Mouse (Mus musculus) embryonic facial prominence, embryonic 14.5 days (tissue): Measurements from ENCODE around the gene Ppp1r9a. TPM values are rescaled to one million over a fixed set of nuclear protein-coding genes. Genes with fewer than 3 reads are reported as not detected.

Source experiments
- ATAC-seq: fragments of 200-750 bp; cut with Nextera tagmentation; 2 replicates; pipeline ENCODE4 v1.8.0; 2017; ENCODE audit warnings: low read depth, moderate number of reproducible peaks, moderate TSS enrichment
- DNase-seq: peaks from one replicate; pipeline ENCODE4 v3.0.0-alpha.2; 2015; ENCODE audit warnings: low spot score
- H3K27ac ChIP-seq: fragments of 300-500 bp; sonication (generic); replicated peaks from 2 replicates; pipeline ENCODE4 v1.5.1; 2014; ENCODE audit warnings: low read depth, mild to moderate bottlenecking, low read length, moderate library complexity
- H3K27me3 ChIP-seq: fragments of 300-500 bp; sonication (generic); replicated peaks from 2 replicates; pipeline ENCODE4 v1.6.1; 2014; ENCODE audit warnings: low read length; ENCODE audit not compliant: control insufficient read depth, insufficient read depth
- H3K36me3 ChIP-seq: fragments of 300-500 bp; sonication (generic); 2 replicates; pipeline ENCODE4 v1.6.1; 2014; ENCODE audit warnings: low read length, mixed read lengths; ENCODE audit not compliant: control insufficient read depth, insufficient read depth
- H3K4me1 ChIP-seq: fragments of 300-500 bp; sonication (generic); 2 replicates; pipeline ENCODE4 v1.6.1; 2014; ENCODE audit warnings: antibody characterized with exemption, low read length; ENCODE audit not compliant: control insufficient read depth, insufficient read depth
- H3K4me2 ChIP-seq: fragments of 300-500 bp; sonication (generic); 2 replicates; pipeline ENCODE4 v1.6.1; 2014; ENCODE audit warnings: low read depth, mild to moderate bottlenecking, low read length, moderate library complexity, mixed read lengths
- H3K4me3 ChIP-seq: fragments of 300-500 bp; sonication (generic); 2 replicates; pipeline ENCODE4 v1.5.1; 2014; ENCODE audit warnings: low read depth, mild to moderate bottlenecking, low read length
- H3K9ac ChIP-seq: fragments of 300-500 bp; sonication (generic); 2 replicates; pipeline ENCODE4 v1.6.1; 2014; ENCODE audit warnings: low read depth, mild to moderate bottlenecking, low read length, moderate library complexity, mixed read lengths
- H3K9me3 ChIP-seq: fragments of 300-500 bp; sonication (generic); 2 replicates; pipeline ENCODE4 v1.6.1; 2016; ENCODE audit warnings: low read length; ENCODE audit not compliant: control insufficient read depth
- WGBS: fragments of 180-500 bp; shearing (Covaris S2); extraction: QIAGEN DNeasy Blood & Tissue Kit; methylation state at CpG from one replicate; pipeline ENCODE4 v1.1.7; 2014; 5-methylcytosine and 5-hydroxymethylcytosine counted together
- polyA plus RNA-seq: library from polyadenylated mRNA; unstranded; fragments of >200 nt; fragmentation: Nextera tagmentation; extraction: Ambion mirVana; gene quantifications from 2 replicates; pipeline ENCODE4 v1.2.1, GENCODE M21; 2014

Gene Ppp1r9a
- polyA plus RNA-seq, 1 experiment from 2014 or later, result 17.1 TPM

DNA sequence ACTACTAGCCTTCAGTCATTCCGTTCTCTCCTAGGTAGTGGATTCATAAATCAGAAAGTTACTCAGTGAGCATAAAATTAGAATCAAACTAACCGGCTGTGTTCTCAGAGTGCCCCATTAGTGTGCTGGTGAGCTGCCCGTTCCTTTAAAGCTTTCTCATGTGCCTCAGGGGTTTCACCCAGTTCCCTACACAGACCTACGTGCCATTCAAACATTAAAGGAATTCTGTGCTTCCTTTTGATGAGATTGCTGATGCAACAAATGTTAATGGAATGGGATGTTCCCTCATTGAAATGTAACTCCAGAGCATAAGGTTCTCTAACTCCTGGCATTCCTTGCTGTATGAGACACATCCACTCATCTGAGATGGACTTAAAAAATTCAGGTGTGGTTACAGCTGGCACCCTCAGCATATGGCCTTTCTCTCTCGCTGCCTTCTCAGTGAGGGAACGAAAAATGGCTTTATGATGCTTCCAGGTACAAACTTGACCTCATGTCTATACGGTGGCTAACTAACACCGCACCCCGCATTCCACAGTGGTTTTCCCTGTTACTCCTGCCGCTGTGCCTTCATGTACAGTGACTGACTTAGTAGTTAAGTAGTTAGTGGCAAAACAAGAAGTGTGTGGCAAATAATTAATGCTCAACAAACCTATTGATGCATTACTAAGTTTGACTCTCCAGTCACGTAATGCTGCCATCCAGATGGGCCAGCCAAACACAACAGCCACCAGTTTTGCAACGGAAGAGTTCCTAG is 236.3 kb downstream of the Ppp1r9a start:
- Histone ChIP-seq H3K27ac (no peak overlapping the region), H3K4me3 (no peak overlapping the region), H3K27me3 (no peaks in the 10 kb centered on the region), H3K36me3 (peaks cover 4% of the 10 kb centered on the region; the same call in 1 of the 2 replicates), H3K4me2 (no peak overlapping the region), H3K4me1 (no peaks in the 10 kb centered on the region), H3K9me3 (no peaks in the 10 kb centered on the region), H3K9ac (no peak overlapping the region)
- WGBS, result 78% methylated on average over 12 of the region's 12 CpGs
- DNase-seq, result no peak
- ATAC-seq, result no peak

DNA sequence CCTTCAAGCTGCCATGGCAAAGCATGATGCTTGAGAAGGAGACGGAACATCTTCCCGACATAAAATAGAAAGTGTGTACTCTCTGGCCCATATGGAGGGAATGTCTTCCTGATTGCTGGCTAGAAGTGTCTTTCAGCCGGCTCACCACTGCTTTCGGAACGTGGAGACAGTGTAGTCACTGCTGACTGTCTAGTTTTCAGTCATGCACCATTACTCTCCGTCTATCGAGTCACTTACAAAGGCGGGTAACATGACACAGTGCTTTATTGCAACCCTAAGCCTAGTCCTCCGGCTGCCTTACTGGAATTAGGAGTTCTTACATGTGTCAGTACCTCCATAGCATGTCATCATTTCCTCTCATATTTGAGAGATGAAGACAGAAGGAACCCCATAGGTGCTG is 236.9 kb downstream of the Ppp1r9a start:
- ATAC-seq, result no peak

DNA sequence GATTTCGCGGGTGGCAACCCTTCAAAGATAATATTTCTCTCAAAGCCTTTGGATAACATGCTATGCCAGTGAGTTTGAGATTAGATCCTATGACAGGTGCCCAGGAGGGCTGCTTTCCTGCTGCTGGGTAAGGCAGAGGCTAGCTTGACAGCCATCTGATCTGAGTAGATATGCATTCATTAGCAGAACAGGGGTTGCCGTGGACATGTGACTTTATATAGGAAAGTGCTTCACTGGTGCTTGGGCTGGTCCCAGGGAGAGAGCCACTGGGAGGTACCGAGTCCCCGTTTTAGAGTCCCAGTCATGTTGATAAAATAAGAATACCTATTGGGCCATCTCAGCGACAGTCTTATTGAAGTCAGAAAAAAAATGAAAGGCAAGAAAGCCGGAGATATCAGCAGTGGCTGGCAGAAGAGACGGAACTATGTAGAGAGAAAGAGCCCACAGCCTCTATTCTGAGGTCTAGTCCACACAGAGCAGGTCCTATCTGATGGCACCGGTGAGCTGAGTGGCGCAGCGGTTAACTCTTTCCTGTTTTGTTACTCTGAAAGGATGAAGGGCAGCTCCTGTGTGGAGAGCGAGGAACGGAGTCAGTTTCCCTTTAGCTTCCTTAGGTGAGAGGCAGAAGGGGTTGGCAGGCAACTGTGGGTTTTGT is 244.9 kb downstream of the Ppp1r9a start:
- no peak for DNase-seq
- H3K4me2 ChIP-seq, result no peak overlapping the region
- no peak for ATAC-seq
- 69% methylated on average over 13 of the region's 13 CpGs for WGBS
- no peak overlapping the region for H3K4me3 ChIP-seq
- H3K9ac ChIP-seq, result no peak overlapping the region
- H3K4me1 ChIP-seq, result no peaks in the 10 kb centered on the region
- no peak overlapping the region for H3K27ac ChIP-seq
- H3K27me3 ChIP-seq, result no peaks in the 10 kb centered on the region
- no peaks in the 10 kb centered on the region for H3K36me3 ChIP-seq
- H3K9me3 ChIP-seq, result no peaks in the 10 kb centered on the region

More for the DNA sequence above, 236.9 kb downstream of the Ppp1r9a start:
- peaks cover 4% of the 10 kb centered on the region; the same call in 1 of the 2 replicates for H3K36me3 ChIP-seq
- no peak overlapping the region for H3K27ac ChIP-seq
- DNase-seq, result no peak
- H3K4me3 ChIP-seq, result no peak overlapping the region
- H3K4me1 ChIP-seq, result no peaks in the 10 kb centered on the region
- H3K4me2 ChIP-seq, result no peak overlapping the region
- no peaks in the 10 kb centered on the region for H3K27me3 ChIP-seq
- no peaks in the 10 kb centered on the region for H3K9me3 ChIP-seq
- no peak overlapping the region for H3K9ac ChIP-seq
- WGBS, result 73% methylated on average over 9 of the region's 9 CpGs

DNA sequence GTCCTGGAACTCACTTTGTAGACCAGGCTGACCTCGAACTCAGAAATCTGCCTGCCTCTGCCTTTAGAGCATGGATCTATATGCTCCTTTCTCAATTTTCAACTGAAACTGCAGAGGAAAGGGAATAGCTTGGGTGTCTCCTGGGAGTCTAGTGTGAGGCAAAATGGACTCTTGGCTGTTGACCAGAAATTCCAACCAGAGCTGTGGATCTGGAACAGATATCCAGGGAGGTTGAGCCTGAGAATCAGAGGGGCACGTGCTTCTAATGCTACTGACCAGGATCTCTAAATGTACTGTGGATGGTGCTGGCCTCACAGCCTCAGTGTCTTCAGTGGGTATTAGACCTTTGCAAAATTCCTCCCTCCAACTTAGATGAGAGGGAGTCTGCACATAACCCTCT is 247.2 kb downstream of the Ppp1r9a start:
- DNase-seq (no peak), ATAC-seq (no peak)
- Histone ChIP-seq H3K4me2 (no peak overlapping the region), H3K36me3 (0 out of 2 replicates have a peak, but pooled peaks cover 3% of the 10 kb centered on the region), H3K9me3 (no peaks in the 10 kb centered on the region), H3K9ac (no peak overlapping the region), H3K27me3 (no peaks in the 10 kb centered on the region), H3K27ac (no peak overlapping the region), H3K4me3 (no peak overlapping the region), H3K4me1 (no peaks in the 10 kb centered on the region)
- WGBS, result 75% methylated on average over 2 of the region's 2 CpGs

DNA sequence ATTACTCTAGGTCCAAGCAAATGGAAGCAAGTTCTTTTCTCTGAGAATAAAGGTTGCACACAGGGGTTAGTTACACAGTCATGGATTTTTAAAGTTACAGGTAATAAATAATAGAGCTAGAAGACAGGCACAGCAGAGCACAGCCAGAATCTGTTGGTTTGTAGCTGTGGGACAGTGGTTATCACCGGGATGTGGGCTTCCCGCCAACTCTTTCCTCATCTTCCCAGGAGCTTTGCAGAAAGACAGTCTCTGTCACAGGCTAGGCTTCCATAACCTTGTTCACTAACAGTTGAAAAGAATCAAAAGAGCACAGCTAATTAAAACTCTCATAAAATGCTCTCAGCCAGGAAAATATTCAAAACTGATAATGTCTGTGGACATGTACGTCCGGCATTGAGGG is 248.5 kb downstream of the Ppp1r9a start:
- Histone ChIP-seq H3K36me3 (0 out of 2 replicates have a peak, but pooled peaks cover 11% of the 10 kb centered on the region), H3K4me2 (no peak overlapping the region), H3K4me1 (no peaks in the 10 kb centered on the region), H3K9ac (no peak overlapping the region), H3K9me3 (no peaks in the 10 kb centered on the region), H3K4me3 (no peak overlapping the region), H3K27me3 (no peaks in the 10 kb centered on the region), H3K27ac (no peak overlapping the region)
- ATAC-seq, result no peak
- no peak for DNase-seq
- 84% methylated on average over 4 of the region's 4 CpGs for WGBS

DNA sequence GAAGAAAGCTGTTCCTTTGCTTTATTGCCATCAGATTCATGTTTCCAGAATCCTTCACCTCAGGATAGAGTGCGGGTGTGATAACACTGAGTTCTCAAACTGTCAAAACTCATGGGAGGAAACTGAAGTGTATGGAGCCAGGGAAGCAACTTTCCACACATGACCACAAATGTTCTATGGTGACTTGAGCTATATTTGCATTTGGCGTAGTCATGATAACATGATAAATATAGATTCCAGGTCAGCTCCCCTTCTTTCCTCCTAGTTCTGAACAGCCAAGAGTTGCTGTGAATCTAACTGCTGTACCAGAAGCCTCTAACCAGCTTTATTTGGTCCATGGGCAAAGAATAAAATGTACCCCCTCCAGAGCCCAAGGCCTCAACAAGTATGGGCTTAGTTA is 249.5 kb downstream of the Ppp1r9a start:
- DNase-seq (no peak), ATAC-seq (no peak)
- WGBS, result 79% methylated on average over 2 of the region's 2 CpGs
- Histone ChIP-seq H3K27ac (no peak overlapping the region), H3K27me3 (no peaks in the 10 kb centered on the region), H3K36me3 (0 out of 2 replicates have a peak, but pooled peaks cover 11% of the 10 kb centered on the region), H3K9me3 (no peaks in the 10 kb centered on the region), H3K4me2 (no peak overlapping the region), H3K9ac (no peak overlapping the region), H3K4me3 (no peak overlapping the region), H3K4me1 (no peaks in the 10 kb centered on the region)

DNA sequence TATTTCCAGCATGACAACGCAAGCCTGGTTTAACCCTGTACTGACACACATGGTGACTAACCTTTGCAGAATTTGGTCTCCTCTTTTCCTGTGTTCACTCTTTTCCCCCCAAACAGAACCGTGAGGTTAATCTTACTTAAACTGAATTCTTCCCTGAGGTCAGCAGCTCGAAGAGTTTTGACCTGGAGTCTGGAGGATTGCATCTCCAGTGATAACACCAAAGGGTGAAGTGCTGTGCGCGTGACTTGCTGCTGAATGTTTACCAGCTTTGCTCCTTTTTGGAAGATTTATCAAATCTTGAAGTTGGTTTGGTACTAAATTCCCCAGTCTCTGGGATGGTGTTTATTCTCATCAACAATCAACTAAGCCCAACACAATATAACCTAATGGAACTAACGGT is 252.1 kb downstream of the Ppp1r9a start:
- Histone ChIP-seq H3K27me3 (no peaks in the 10 kb centered on the region), H3K27ac (no peak overlapping the region), H3K4me3 (no peak overlapping the region), H3K4me2 (no peak overlapping the region), H3K9me3 (no peaks in the 10 kb centered on the region), H3K4me1 (no peaks in the 10 kb centered on the region), H3K9ac (no peak overlapping the region), H3K36me3 (peaks cover 26% of the 10 kb centered on the region)
- 84% methylated on average over 6 of the region's 6 CpGs for WGBS
- ATAC-seq (no peak), DNase-seq (no peak)

DNA sequence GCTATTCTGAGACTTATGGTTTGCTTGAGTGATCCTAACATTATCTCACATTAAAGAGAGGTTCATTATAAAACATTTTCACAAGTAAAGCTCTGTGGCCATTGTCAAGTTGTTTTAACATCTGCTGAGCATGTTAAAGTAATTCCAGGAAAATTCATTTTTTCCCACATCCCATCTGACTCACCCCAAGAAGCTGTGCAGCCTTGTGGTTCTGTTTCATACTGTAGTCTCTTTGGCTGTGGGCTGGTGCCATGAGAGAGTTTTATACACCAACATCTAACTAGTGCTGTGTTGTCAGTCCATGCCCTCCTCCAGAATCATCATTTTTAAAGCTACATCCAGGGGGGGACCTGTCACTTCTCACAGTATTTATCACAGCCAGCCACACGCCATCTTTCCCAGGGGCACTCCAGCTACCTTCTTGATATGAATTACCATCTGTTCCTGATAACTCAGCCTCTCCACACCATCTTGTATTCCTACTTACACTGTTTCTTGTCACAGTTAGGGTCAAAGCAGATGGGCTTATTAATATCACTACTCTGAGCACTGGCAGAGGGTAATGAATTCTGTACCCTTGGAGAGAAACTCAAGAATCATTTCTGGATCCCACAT is 252.7 kb downstream of the Ppp1r9a start:
- Histone ChIP-seq H3K36me3 (peaks cover 29% of the 10 kb centered on the region), H3K27ac (no peak overlapping the region), H3K27me3 (no peaks in the 10 kb centered on the region), H3K4me1 (no peaks in the 10 kb centered on the region), H3K4me2 (no peak overlapping the region), H3K9me3 (no peaks in the 10 kb centered on the region), H3K9ac (no peak overlapping the region), H3K4me3 (no peak overlapping the region)
- WGBS, result 52% methylated on average over 1 of the region's 1 CpGs
- ATAC-seq (no peak), DNase-seq (no peak)
